Mouse (Mus musculus): ENCODE measurements at regions not wholly inside any gene's neighbourhood (a gene's known extent, or its start where the extent isn't known, plus 50 kb on each side); places are given as distances from the start of the nearest gene placed in this dataset.

GRCm38 (mm10) chr8:102345392-102345791, 440.1 kb downstream of the Cdh11 start:
- no peak for ATAC-seq (ENCODE audit: low FRiP score)
- H3K4me3 ChIP-seq, result no peak overlapping the region
- no peak overlapping the region for H3K9ac ChIP-seq
- no peaks in the 10 kb centered on the region for H3K4me1 ChIP-seq
- H3K4me2 ChIP-seq (replicated peaks), result no peak overlapping the region
- H3K27me3 ChIP-seq, result no peaks in the 10 kb centered on the region
- H3K36me3 ChIP-seq, result no peaks in the 10 kb centered on the region
- H3K27ac ChIP-seq, result no peak overlapping the region
- H3K9me3 ChIP-seq (replicated peaks), result no peaks in the 10 kb centered on the region
- WGBS, result 91% methylated on average over 1 of the region's 1 CpGs

- H3K4me2 ChIP-seq (replicated peaks), result no peak overlapping the region
- no peak overlapping the region for H3K4me3 ChIP-seq
- no peaks in the 10 kb centered on the region for H3K27me3 ChIP-seq
- WGBS, result 53% methylated on average over 5 of the region's 5 CpGs
- H3K9me3 ChIP-seq (replicated peaks), result no peaks in the 10 kb centered on the region
- no peaks in the 10 kb centered on the region for H3K4me1 ChIP-seq
- no peaks in the 10 kb centered on the region for H3K36me3 ChIP-seq
- ATAC-seq (ENCODE audit: low FRiP score), result no peak
- H3K9ac ChIP-seq, result no peak overlapping the region
- no peak overlapping the region for H3K27ac ChIP-seq
Measured at GRCm38 (mm10) chr8:102332511-102332910, 452.9 kb downstream of the Cdh11 start.

- no peaks in the 10 kb centered on the region for H3K27me3 ChIP-seq
- H3K27ac ChIP-seq, result no peak overlapping the region
- ATAC-seq (ENCODE audit: low FRiP score), result no peak
- H3K4me1 ChIP-seq, result no peaks in the 10 kb centered on the region
- H3K4me3 ChIP-seq, result no peak overlapping the region
- no peaks in the 10 kb centered on the region for H3K36me3 ChIP-seq
- WGBS, result 65% methylated on average over 4 of the region's 4 CpGs
- H3K9ac ChIP-seq, result no peak overlapping the region
- no peaks in the 10 kb centered on the region for H3K9me3 ChIP-seq (replicated peaks)
- no peak overlapping the region for H3K4me2 ChIP-seq (replicated peaks)
Measured at GRCm38 (mm10) chr8:102331151-102331550, 454.3 kb downstream of the Cdh11 start.

GRCm38 (mm10) chr8:102329955-102330354, 455.5 kb downstream of the Cdh11 start:
- Histone ChIP-seq H3K9me3 (replicated peaks) (no peaks in the 10 kb centered on the region), H3K4me3 (no peak overlapping the region), H3K27me3 (no peaks in the 10 kb centered on the region), H3K4me2 (replicated peaks) (no peak overlapping the region), H3K27ac (no peak overlapping the region), H3K9ac (no peak overlapping the region), H3K36me3 (no peaks in the 10 kb centered on the region), H3K4me1 (no peaks in the 10 kb centered on the region)
- WGBS, result 60% methylated on average over 1 of the region's 1 CpGs
- ATAC-seq (ENCODE audit: low FRiP score), result no peak

Measured in hindbrain, embryonic 12.5 days (tissue).